Mouse (Mus musculus): ENCODE results near the gene Syk. TPM values are rescaled to one million over a fixed set of nuclear protein-coding genes. Genes with fewer than 3 reads are reported as not detected.

The Syk gene
- total and polyA plus RNA-seq, 2 experiments = 1.9 to 3.0 TPM

GRCm38 (mm10) chr13:52652253-52652628 is 69.3 kb downstream of the Syk start:
- Histone ChIP-seq H3K27me3 (ENCODE audit: control insufficient read depth, insufficient read depth, low read length) (no peaks in the 10 kb centered on the region), H3K36me3 (ENCODE audit: control insufficient read depth, insufficient read depth, low read length) (no peaks in the 10 kb centered on the region), H3K4me3 (ENCODE audit: insufficient read depth, low read depth, low read length) (no peak overlapping the region), H3K79me2 (ENCODE audit: control insufficient read depth, insufficient read depth, low read length) (no peaks in the 10 kb centered on the region), H3K4me1 (ENCODE audit: control insufficient read depth, insufficient read depth, low read length) (no peaks in the 10 kb centered on the region), H3K27ac (replicated peaks; ENCODE audit: insufficient read depth, low read depth, low read length) (no peak overlapping the region), H3K9ac (ENCODE audit: low read depth, low read length) (no peak overlapping the region)
- DNase-seq (ENCODE audit: extremely low read depth, low read depth, low spot score) = no peak
- WGBS = 92% methylated on average over 8 of the region's 8 CpGs
- TF ChIP-seq CTCF (IDR thresholded peaks at IDR 0.05; ENCODE audit: low read depth, low read length) (no peak), POLR2A (IDR thresholded peaks at IDR 0.05; ENCODE audit: extremely low read depth, insufficient read depth, low read length) (no peak)

- TF ChIP-seq CTCF (IDR thresholded peaks at IDR 0.05; ENCODE audit: low read depth, low read length) (no peak), POLR2A (IDR thresholded peaks at IDR 0.05; ENCODE audit: extremely low read depth, insufficient read depth, low read length) (no peak)
- H3K4me3 ChIP-seq (ENCODE audit: insufficient read depth, low read depth, low read length) = no peak overlapping the region
- H3K27ac ChIP-seq (replicated peaks; ENCODE audit: insufficient read depth, low read depth, low read length) = no peak overlapping the region
- H3K27me3 ChIP-seq (ENCODE audit: control insufficient read depth, insufficient read depth, low read length) = no peaks in the 10 kb centered on the region
- WGBS = 73% methylated on average over 12 of the region's 12 CpGs
- no peak for DNase-seq (ENCODE audit: extremely low read depth, low read depth, low spot score)
- H3K4me1 ChIP-seq (ENCODE audit: control insufficient read depth, insufficient read depth, low read length) = no peaks in the 10 kb centered on the region
- H3K9ac ChIP-seq (ENCODE audit: low read depth, low read length) = no peak overlapping the region
- H3K79me2 ChIP-seq (ENCODE audit: control insufficient read depth, insufficient read depth, low read length) = no peaks in the 10 kb centered on the region
- no peaks in the 10 kb centered on the region for H3K36me3 ChIP-seq (ENCODE audit: control insufficient read depth, insufficient read depth, low read length)
Observed at GRCm38 (mm10) chr13:52654081-52654829, 71.3 kb downstream of the Syk start.

GRCm38 (mm10) chr13:52654830-52655308 is 71.9 kb downstream of the Syk start:
- no peak overlapping the region for H3K9ac ChIP-seq (ENCODE audit: low read depth, low read length)
- H3K79me2 ChIP-seq (ENCODE audit: control insufficient read depth, insufficient read depth, low read length) = no peaks in the 10 kb centered on the region
- H3K36me3 ChIP-seq (ENCODE audit: control insufficient read depth, insufficient read depth, low read length) = no peaks in the 10 kb centered on the region
- H3K4me3 ChIP-seq (ENCODE audit: insufficient read depth, low read depth, low read length) = no peak overlapping the region
- DNase-seq (ENCODE audit: extremely low read depth, low read depth, low spot score) = no peak
- H3K4me1 ChIP-seq (ENCODE audit: control insufficient read depth, insufficient read depth, low read length) = no peaks in the 10 kb centered on the region
- H3K27me3 ChIP-seq (ENCODE audit: control insufficient read depth, insufficient read depth, low read length) = no peaks in the 10 kb centered on the region
- H3K27ac ChIP-seq (replicated peaks; ENCODE audit: insufficient read depth, low read depth, low read length) = no peak overlapping the region
- TF ChIP-seq CTCF (IDR thresholded peaks at IDR 0.05; ENCODE audit: low read depth, low read length) = no peak
- TF ChIP-seq POLR2A (IDR thresholded peaks at IDR 0.05; ENCODE audit: extremely low read depth, insufficient read depth, low read length) = no peak
- 48% methylated on average over 9 of the region's 9 CpGs for WGBS

GRCm38 (mm10) chr13:52657966-52658365 is 75.0 kb downstream of the Syk start:
- 78% methylated on average over 7 of the region's 7 CpGs for WGBS
- H3K9ac ChIP-seq (ENCODE audit: low read depth, low read length) = no peak overlapping the region
- H3K27ac ChIP-seq (replicated peaks; ENCODE audit: insufficient read depth, low read depth, low read length) = no peak overlapping the region
- H3K4me3 ChIP-seq (ENCODE audit: insufficient read depth, low read depth, low read length) = no peak overlapping the region
- DNase-seq (ENCODE audit: extremely low read depth, low read depth, low spot score) = no peak
- no peaks in the 10 kb centered on the region for H3K79me2 ChIP-seq (ENCODE audit: control insufficient read depth, insufficient read depth, low read length)
- H3K4me1 ChIP-seq (ENCODE audit: control insufficient read depth, insufficient read depth, low read length) = no peaks in the 10 kb centered on the region
- no peaks in the 10 kb centered on the region for H3K27me3 ChIP-seq (ENCODE audit: control insufficient read depth, insufficient read depth, low read length)
- H3K36me3 ChIP-seq (ENCODE audit: control insufficient read depth, insufficient read depth, low read length) = no peaks in the 10 kb centered on the region
- TF ChIP-seq POLR2A (IDR thresholded peaks at IDR 0.05; ENCODE audit: extremely low read depth, insufficient read depth, low read length) = no peak
- TF ChIP-seq CTCF (IDR thresholded peaks at IDR 0.05; ENCODE audit: low read depth, low read length) = no peak

GRCm38 (mm10) chr13:52658477-52658876 is 75.5 kb downstream of the Syk start:
- Histone ChIP-seq H3K4me1 (ENCODE audit: control insufficient read depth, insufficient read depth, low read length) (no peaks in the 10 kb centered on the region), H3K27ac (replicated peaks; ENCODE audit: insufficient read depth, low read depth, low read length) (no peak overlapping the region), H3K79me2 (ENCODE audit: control insufficient read depth, insufficient read depth, low read length) (no peaks in the 10 kb centered on the region), H3K27me3 (ENCODE audit: control insufficient read depth, insufficient read depth, low read length) (no peaks in the 10 kb centered on the region), H3K4me3 (ENCODE audit: insufficient read depth, low read depth, low read length) (no peak overlapping the region), H3K36me3 (ENCODE audit: control insufficient read depth, insufficient read depth, low read length) (no peaks in the 10 kb centered on the region), H3K9ac (ENCODE audit: low read depth, low read length) (no peak overlapping the region)
- WGBS = 10% methylated on average over 8 of the region's 8 CpGs
- DNase-seq (ENCODE audit: extremely low read depth, low read depth, low spot score) = peak; percentile 21
- TF ChIP-seq POLR2A (IDR thresholded peaks at IDR 0.05; ENCODE audit: extremely low read depth, insufficient read depth, low read length) (no peak), CTCF (IDR thresholded peaks at IDR 0.05; ENCODE audit: low read depth, low read length) (peak; percentile 96)

GRCm38 (mm10) chr13:52659171-52659665 is 76.2 kb downstream of the Syk start:
- WGBS = 80% methylated on average over 11 of the region's 11 CpGs
- no peak overlapping the region for H3K9ac ChIP-seq (ENCODE audit: low read depth, low read length)
- H3K27ac ChIP-seq (replicated peaks; ENCODE audit: insufficient read depth, low read depth, low read length) = no peak overlapping the region
- TF ChIP-seq CTCF (IDR thresholded peaks at IDR 0.05; ENCODE audit: low read depth, low read length) (no peak), POLR2A (IDR thresholded peaks at IDR 0.05; ENCODE audit: extremely low read depth, insufficient read depth, low read length) (no peak)
- no peaks in the 10 kb centered on the region for H3K27me3 ChIP-seq (ENCODE audit: control insufficient read depth, insufficient read depth, low read length)
- H3K36me3 ChIP-seq (ENCODE audit: control insufficient read depth, insufficient read depth, low read length) = no peaks in the 10 kb centered on the region
- no peaks in the 10 kb centered on the region for H3K4me1 ChIP-seq (ENCODE audit: control insufficient read depth, insufficient read depth, low read length)
- no peak for DNase-seq (ENCODE audit: extremely low read depth, low read depth, low spot score)
- H3K4me3 ChIP-seq (ENCODE audit: insufficient read depth, low read depth, low read length) = no peak overlapping the region
- no peaks in the 10 kb centered on the region for H3K79me2 ChIP-seq (ENCODE audit: control insufficient read depth, insufficient read depth, low read length)

Measured in liver, adult 2 months (tissue).